Mouse (Mus musculus) MEL (cell line): Measurements from ENCODE around the gene Rps13. TPM values are rescaled to one million over a fixed set of nuclear protein-coding genes. Genes with fewer than 3 reads are reported as not detected.

ENCODE experiments used
- DNase-seq: peaks from one replicate; pipeline ENCODE4 v3.0.0; 2011; ENCODE audit warnings: low read depth, low spot score
- H3K27ac ChIP-seq: 2 replicates; pipeline ENCODE4 v1.5.1; 2012; ENCODE audit warnings: low read depth, mild to moderate bottlenecking, control low read depth, low read length, moderate library complexity; ENCODE audit not compliant: control insufficient read depth
- H3K27me3 ChIP-seq, 2 experiments: fragments of 150-350 bp in 1 of 2; sonication (generic) in 1 of 2; 2 replicates each; pipeline ENCODE4 v1.6.1; 2012; ENCODE audit warnings: low read length in 2 of 2, mild to moderate bottlenecking in 2 of 2, improper control_type of control experiment in 1 of 2, moderate library complexity in 1 of 2; ENCODE audit not compliant: insufficient read depth in 2 of 2, control insufficient read depth in 1 of 2
- H3K36me3 ChIP-seq, 2 experiments: 2 replicates each; pipeline ENCODE4 v1.6.1; 2012 to 2014; ENCODE audit warnings: low read length in 2 of 2, improper control_type of control experiment in 1 of 2, inconsistent platforms in 1 of 2, mild to moderate bottlenecking in 1 of 2; ENCODE audit not compliant: insufficient read depth in 2 of 2, control insufficient read depth in 1 of 2
- H3K4me1 ChIP-seq, 2 experiments: fragments of 150-350 bp in 1 of 2; sonication (generic) in 1 of 2; 2 replicates each; pipeline ENCODE4 v1.6.1; 2012; ENCODE audit warnings: low read length in 2 of 2, improper control_type of control experiment in 1 of 2, mild to moderate bottlenecking in 1 of 2; ENCODE audit not compliant: insufficient read depth in 2 of 2, control insufficient read depth in 1 of 2
- H3K4me3 ChIP-seq, 2 experiments: fragments of 150-350 bp in 1 of 2; sonication (generic) in 1 of 2; 2 replicates each; pipeline ENCODE4 v1.5.1; 2012; ENCODE audit warnings: low read depth in 2 of 2, low read length in 2 of 2, mild to moderate bottlenecking in 2 of 2, moderate library complexity in 2 of 2, control low read depth in 1 of 2, improper control_type of control experiment in 1 of 2; ENCODE audit not compliant: control insufficient read depth in 1 of 2, insufficient read depth in 1 of 2
- H3K79me2 ChIP-seq: 2 replicates; pipeline ENCODE4 v1.6.1; 2012; ENCODE audit warnings: mild to moderate bottlenecking, low read length, moderate library complexity; ENCODE audit not compliant: control insufficient read depth, poor library complexity, insufficient read depth
- H3K9ac ChIP-seq: 2 replicates; pipeline ENCODE4 v1.6.1; 2012; ENCODE audit warnings: low read depth, mild to moderate bottlenecking, control low read depth, low read length, moderate library complexity; ENCODE audit not compliant: control insufficient read depth, poor library complexity, severe bottlenecking
- H3K9me3 ChIP-seq: fragments of 150-350 bp; sonication (generic); replicated peaks from 2 replicates; pipeline ENCODE4 v1.6.1; 2012; ENCODE audit warnings: mild to moderate bottlenecking, low read length, improper control_type of control experiment, moderate library complexity; ENCODE audit not compliant: insufficient read depth
- BHLHE40 ChIP-seq: IDR thresholded peaks from 2 replicates; pipeline ENCODE4 v1.6.1; 2012; ENCODE audit warnings: low read depth, mild to moderate bottlenecking, inconsistent platforms, low read length, improper control_type of control experiment, borderline replicate concordance
- CHD1 ChIP-seq: IDR thresholded peaks from 2 replicates; pipeline ENCODE4 v1.6.1; 2012; ENCODE audit warnings: low read depth, mild to moderate bottlenecking, inconsistent platforms, low read length, improper control_type of control experiment
- CTCF ChIP-seq, 3 experiments: IDR thresholded peaks in 2 of 3; conservative IDR thresholded peaks in 1 of 3; 2 replicates each; pipeline ENCODE4 v1.5.1; 2011 to 2012; ENCODE audit warnings: low read length in 3 of 3, low read depth in 2 of 3, mild to moderate bottlenecking in 2 of 3, improper control_type of control experiment in 1 of 3, inconsistent platforms in 1 of 3, mixed read lengths in 1 of 3, moderate library complexity in 1 of 3; ENCODE audit not compliant: control insufficient read depth in 1 of 3, insufficient read depth in 1 of 3, poor library complexity in 1 of 3, severe bottlenecking in 1 of 3
- EP300 ChIP-seq, 2 experiments: IDR thresholded peaks; 2 replicates each; pipeline ENCODE4 v1.6.1; 2011; ENCODE audit warnings: improper control_type of control experiment in 2 of 2, low read length in 2 of 2, low read depth in 1 of 2, mild to moderate bottlenecking in 1 of 2
- HCFC1 ChIP-seq: IDR thresholded peaks from 2 replicates; pipeline ENCODE4 v1.6.1; 2012; ENCODE audit warnings: low read depth, mild to moderate bottlenecking, inconsistent platforms, low read length, improper control_type of control experiment, moderate library complexity
- JUND ChIP-seq: IDR thresholded peaks from 2 replicates; pipeline ENCODE4 v1.6.1; 2011; ENCODE audit warnings: low read depth, mild to moderate bottlenecking, improper control_type of control experiment, low read length
- KAT2A ChIP-seq: conservative IDR thresholded peaks from 2 replicates; pipeline ENCODE4 v1.6.1; 2012; ENCODE audit warnings: low read depth, low read length, improper control_type of control experiment, inconsistent platforms
- MAZ ChIP-seq: IDR thresholded peaks from 2 replicates; pipeline ENCODE4 v1.6.1; 2012; ENCODE audit warnings: low read depth, mild to moderate bottlenecking, inconsistent platforms, low read length, improper control_type of control experiment
- MXI1 ChIP-seq: IDR thresholded peaks from 2 replicates; pipeline ENCODE4 v1.6.1; 2011; ENCODE audit warnings: mild to moderate bottlenecking, low read depth, low read length, improper control_type of control experiment
- POLR2A ChIP-seq, 2 experiments: IDR thresholded peaks; 2 replicates each; pipeline ENCODE4 v1.6.1; 2011 to 2012; ENCODE audit warnings: low read length in 2 of 2, mild to moderate bottlenecking in 2 of 2, control low read depth in 1 of 2, improper control_type of control experiment in 1 of 2, low read depth in 1 of 2, moderate library complexity in 1 of 2; ENCODE audit not compliant: control insufficient read depth in 1 of 2, insufficient read depth in 1 of 2, poor library complexity in 1 of 2
- POLR2AphosphoS5 ChIP-seq: IDR thresholded peaks from 2 replicates; pipeline ENCODE4 v1.6.1; 2012; ENCODE audit warnings: low read depth, borderline replicate concordance, mild to moderate bottlenecking, inconsistent platforms, low read length, moderate library complexity, mixed read lengths
- RCOR1 ChIP-seq: IDR thresholded peaks from 2 replicates; pipeline ENCODE4 v1.6.1; 2012; ENCODE audit warnings: low read depth, mild to moderate bottlenecking, inconsistent platforms, low read length, improper control_type of control experiment
- SMC3 ChIP-seq: IDR thresholded peaks from 2 replicates; pipeline ENCODE4 v1.6.1; 2011; ENCODE audit warnings: low read depth, low read length, improper control_type of control experiment
- TCF12 ChIP-seq: IDR thresholded peaks from 2 replicates; pipeline ENCODE4 v1.6.1; 2014; ENCODE audit warnings: low read depth, mild to moderate bottlenecking, inconsistent platforms, low read length, improper control_type of control experiment, moderate library complexity
- USF1 ChIP-seq: IDR thresholded peaks from 2 replicates; pipeline ENCODE4 v1.6.1; 2014; ENCODE audit warnings: low read depth, mild to moderate bottlenecking, inconsistent platforms, low read length, improper control_type of control experiment, moderate library complexity
- ZKSCAN1 ChIP-seq: IDR thresholded peaks from 2 replicates; pipeline ENCODE4 v1.6.1; 2012; ENCODE audit warnings: low read depth, mild to moderate bottlenecking, inconsistent platforms, low read length, improper control_type of control experiment, moderate library complexity
- ZNF384 ChIP-seq: IDR thresholded peaks from 2 replicates; pipeline ENCODE4 v1.6.1; 2012; ENCODE audit warnings: low read depth, mild to moderate bottlenecking, inconsistent platforms, low read length, improper control_type of control experiment
- polyA plus RNA-seq, 2 experiments: library from polyadenylated mRNA; stranded (reverse) in 1 of 2; unstranded in 1 of 2; fragments of >175 nt in 1 of 2; fragments of >200 nt in 1 of 2; gene quantifications; 2 replicates each; pipeline versions ENCODE4 v1.2.1 to v1.2.4; 2012; ENCODE audit warnings: low replicate concordance in 2 of 2, low read depth in 1 of 2; ENCODE audit not compliant: insufficient read length in 2 of 2, insufficient read depth in 1 of 2, missing spikeins in 1 of 2
- total RNA-seq: library from RNA; depleted of rRNA; stranded (reverse); fragments of 300-350 nt; gene quantifications from 2 replicates; pipeline ENCODE4 v1.2.3, GENCODE M21; 2012

The Rps13 gene
- total and polyA plus RNA-seq, 3 experiments: 388 to 1,952 TPM; not detected in 1

- Histone ChIP-seq H3K79me2 (no peaks in the 10 kb centered on the region), H3K4me3 (no peak overlapping the region), H3K9me3 (no peaks in the 10 kb centered on the region)
- TF ChIP-seq RCOR1 (no peak), SMC3 (no peak), EP300 (IDR thresholded peaks at IDR 0.05; ENCODE audit: low read depth in 1 of 2, low read length in 2 of 2) (no peak), POLR2A (IDR thresholded peaks at IDR 0.05; ENCODE audit: control insufficient read depth in 1 of 2, insufficient read depth in 1 of 2, low read depth in 1 of 2, low read length in 2 of 2, poor library complexity in 1 of 2) (no peak), HCFC1 (no peak), ZNF384 (no peak)
- TF ChIP-seq, all 39 proteins: peak for 0
- Histone ChIP-seq H3K27me3 (no peaks in the 10 kb centered on the region), H3K9ac (no peak overlapping the region), H3K4me1 (no peaks in the 10 kb centered on the region), H3K36me3 (no peaks in the 10 kb centered on the region), H3K27ac (no peak overlapping the region)
- DNase-seq: no peak
Measured at GRCm38 (mm10) chr7:116288996-116289395, 45.0 kb downstream of the Rps13 start.

- Histone ChIP-seq H3K36me3 (no peaks in the 10 kb centered on the region), H3K79me2 (no peaks in the 10 kb centered on the region), H3K27me3 (no peaks in the 10 kb centered on the region), H3K9me3 (no peaks in the 10 kb centered on the region), H3K27ac (no peak overlapping the region), H3K4me1 (no peaks in the 10 kb centered on the region), H3K9ac (no peak overlapping the region), H3K4me3 (no peak overlapping the region)
- DNase-seq: no peak
- no peak for TF ChIP-seq MXI1
- no peak for TF ChIP-seq TCF12
- TF ChIP-seq MAZ: no peak
- no peak for TF ChIP-seq CHD1
- no peak for TF ChIP-seq ZNF384
- no peak for TF ChIP-seq ZKSCAN1
- TF ChIP-seq KAT2A: no peak
- TF ChIP-seq JUND: no peak
- no peak for TF ChIP-seq BHLHE40
- TF ChIP-seq POLR2AphosphoS5: no peak
- TF ChIP-seq USF1: no peak
- TF ChIP-seq CTCF (IDR thresholded peaks at IDR 0.05 in 2 of 3, conservative IDR thresholded peaks at IDR 0.05 in 1 of 3; ENCODE audit: control insufficient read depth in 1 of 3, insufficient read depth in 1 of 3, low read depth in 2 of 3, low read length in 3 of 3, poor library complexity in 1 of 3, severe bottlenecking in 1 of 3): no peak
Measured at GRCm38 (mm10) chr7:116287959-116288358, 46.0 kb downstream of the Rps13 start.
